Mouse (Mus musculus): ENCODE measurements at regions not wholly inside any gene's neighbourhood (a gene's known extent, or its start where the extent isn't known, plus 50 kb on each side); places are given as distances from the start of the nearest gene placed in this dataset.
"Not testable (repeated sequence)": the region's sequence is repeated elsewhere in the genome, so short reads cannot be mapped to it uniquely, and the experiment has no call there.

DNA sequence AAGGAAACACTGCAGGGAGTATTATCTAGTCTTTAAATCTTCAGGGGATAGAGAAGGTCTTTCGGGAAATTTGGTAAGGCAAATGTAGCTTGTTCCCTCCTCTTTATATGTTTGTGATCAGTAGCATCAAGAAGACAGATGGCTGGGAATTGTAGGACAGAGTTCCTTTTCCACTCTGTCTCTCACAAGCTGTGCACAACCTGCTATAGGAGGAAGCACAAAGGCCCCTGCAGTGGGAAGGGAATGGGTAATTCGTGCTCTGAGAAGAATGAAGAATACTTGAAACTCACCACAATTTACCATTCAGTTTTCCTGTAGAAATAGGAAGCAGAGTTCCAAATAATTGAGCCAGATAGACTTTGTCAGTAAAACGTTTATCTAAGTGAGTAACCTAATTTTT is 1007.2 kb downstream of the Epha7 start:
- peak; percentile 40 to 67 for DNase-seq

GRCm38 (mm10) chr4:29830727-29831126 is 1017.8 kb downstream of the Epha7 start:
- not testable (repeated sequence) for DNase-seq

GRCm38 (mm10) chr4:29832774-29833173 is 1019.8 kb downstream of the Epha7 start:
- no peak for DNase-seq

- DNase-seq, result no peak
Observed at GRCm38 (mm10) chr4:29856616-29857015, 1043.7 kb downstream of the Epha7 start.

All from cerebellum, postnatal 14 days (tissue).